Mouse (Mus musculus): ENCODE data around the gene Dyrk3. TPM values are rescaled to one million over a fixed set of nuclear protein-coding genes. Genes with fewer than 3 reads are reported as not detected.

Gene Dyrk3
- polyA plus RNA-seq, 1 experiment = 27.6 TPM

DNA sequence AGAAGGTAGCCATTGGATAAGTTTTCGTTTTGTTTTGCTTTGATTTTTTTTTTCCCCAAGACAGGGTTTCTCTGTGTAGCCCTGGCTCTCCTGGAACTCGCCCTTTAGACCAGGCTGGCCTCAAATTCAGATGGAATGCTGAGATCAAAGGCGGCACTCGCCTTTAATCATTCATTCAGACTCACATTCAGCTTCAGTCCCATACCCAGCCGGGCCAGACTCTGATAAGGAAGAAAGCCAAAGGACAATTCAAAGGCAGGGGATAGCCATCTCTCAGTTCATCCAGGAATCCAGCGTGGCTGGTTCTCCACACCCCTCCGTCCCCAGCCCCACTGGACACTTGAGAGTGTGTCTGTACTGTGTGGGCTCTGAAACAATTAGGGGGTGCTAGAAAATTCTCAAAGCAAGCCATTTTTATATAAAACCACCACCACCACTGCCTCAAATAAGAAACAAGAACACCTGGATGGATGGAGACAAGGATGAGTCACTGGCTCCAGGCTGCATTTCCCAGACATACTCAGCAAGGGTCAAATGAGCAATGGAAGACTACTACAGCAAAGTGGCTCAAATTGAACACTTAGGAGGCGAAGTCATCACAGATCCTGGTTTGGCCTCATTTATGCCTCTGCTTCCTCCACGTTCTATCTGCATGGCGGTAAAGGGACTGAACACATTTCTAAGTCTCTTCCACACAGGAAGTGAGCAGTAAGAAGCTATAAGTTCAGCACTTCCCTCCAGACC lies 14.4 kb downstream of the Dyrk3 start:
- H3K27me3 ChIP-seq (ENCODE audit: control insufficient read depth, insufficient read depth, low read length, poor library complexity, severe bottlenecking) = no peaks in the 10 kb centered on the region
- TF ChIP-seq POLR2A (IDR thresholded peaks at IDR 0.05; ENCODE audit: insufficient read depth, low read length) (no peak), EP300 (IDR thresholded peaks at IDR 0.05; ENCODE audit: insufficient read depth, low read depth, low read length) (no peak), CTCF (IDR thresholded peaks at IDR 0.05; ENCODE audit: low read depth, low read length) (no peak)
- no peak overlapping the region for H3K4me3 ChIP-seq (ENCODE audit: low read depth, low read length)
- peaks cover 20% of the 10 kb centered on the region for H3K36me3 ChIP-seq (ENCODE audit: control insufficient read depth, insufficient read depth, low read length, poor library complexity, severe bottlenecking)
- no peak overlapping the region for H3K27ac ChIP-seq (ENCODE audit: insufficient read depth, low read length)
- H3K4me1 ChIP-seq (ENCODE audit: control insufficient read depth, insufficient read depth, low read length) = no peaks in the 10 kb centered on the region
- no peak overlapping the region for H3K9ac ChIP-seq (ENCODE audit: low read depth, poor library complexity, severe bottlenecking)
- H3K9me3 ChIP-seq (replicated peaks; ENCODE audit: control insufficient read depth, insufficient read depth, low read length, poor library complexity, severe bottlenecking) = peaks cover 7% of the 10 kb centered on the region

- Histone ChIP-seq H3K27me3 (ENCODE audit: control insufficient read depth, insufficient read depth, low read length, poor library complexity, severe bottlenecking) (no peaks in the 10 kb centered on the region), H3K36me3 (ENCODE audit: control insufficient read depth, insufficient read depth, low read length, poor library complexity, severe bottlenecking) (peaks cover 3% of the 10 kb centered on the region), H3K4me3 (ENCODE audit: low read depth, low read length) (no peak overlapping the region), H3K4me1 (ENCODE audit: control insufficient read depth, insufficient read depth, low read length) (no peaks in the 10 kb centered on the region), H3K9ac (ENCODE audit: low read depth, poor library complexity, severe bottlenecking) (no peak overlapping the region), H3K9me3 (replicated peaks; ENCODE audit: control insufficient read depth, insufficient read depth, low read length, poor library complexity, severe bottlenecking) (no peaks in the 10 kb centered on the region), H3K27ac (ENCODE audit: insufficient read depth, low read length) (no peak overlapping the region)
- TF ChIP-seq POLR2A (IDR thresholded peaks at IDR 0.05; ENCODE audit: insufficient read depth, low read length) = no peak
- TF ChIP-seq CTCF (IDR thresholded peaks at IDR 0.05; ENCODE audit: low read depth, low read length) = peak; percentile 49
- no peak for TF ChIP-seq EP300 (IDR thresholded peaks at IDR 0.05; ENCODE audit: insufficient read depth, low read depth, low read length)
Observed at GRCm38 (mm10) chr1:131121987-131122386, 16.2 kb downstream of the Dyrk3 start.

DNA sequence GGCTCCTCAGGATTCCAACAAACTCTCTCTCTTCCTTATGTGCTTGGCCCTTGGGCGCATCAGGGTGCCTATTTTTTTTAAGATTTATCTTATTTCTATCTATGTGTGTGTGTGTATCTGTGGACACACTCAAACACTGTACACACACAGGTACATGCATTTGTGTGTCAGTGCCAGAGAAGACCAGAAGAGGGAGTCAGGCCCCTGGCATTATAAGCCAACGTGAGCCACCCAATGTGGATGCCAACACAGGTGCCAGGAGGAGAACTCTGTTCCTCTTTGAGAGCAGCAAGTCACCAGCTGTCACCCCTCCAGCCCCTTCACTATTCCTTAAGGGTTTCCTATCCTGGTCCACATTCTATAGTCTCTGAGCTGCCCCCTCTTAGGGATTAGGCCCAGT lies 19.1 kb downstream of the Dyrk3 start:
- H3K4me1 ChIP-seq (ENCODE audit: control insufficient read depth, insufficient read depth, low read length) = no peaks in the 10 kb centered on the region
- TF ChIP-seq CTCF (IDR thresholded peaks at IDR 0.05; ENCODE audit: low read depth, low read length) (peak; percentile 27), POLR2A (IDR thresholded peaks at IDR 0.05; ENCODE audit: insufficient read depth, low read length) (no peak)
- no peaks in the 10 kb centered on the region for H3K9me3 ChIP-seq (replicated peaks; ENCODE audit: control insufficient read depth, insufficient read depth, low read length, poor library complexity, severe bottlenecking)
- no peak overlapping the region for H3K4me3 ChIP-seq (ENCODE audit: low read depth, low read length)
- no peak overlapping the region for H3K9ac ChIP-seq (ENCODE audit: low read depth, poor library complexity, severe bottlenecking)
- H3K27me3 ChIP-seq (ENCODE audit: control insufficient read depth, insufficient read depth, low read length, poor library complexity, severe bottlenecking) = no peaks in the 10 kb centered on the region
- H3K36me3 ChIP-seq (ENCODE audit: control insufficient read depth, insufficient read depth, low read length, poor library complexity, severe bottlenecking) = no peaks in the 10 kb centered on the region
- H3K27ac ChIP-seq (ENCODE audit: insufficient read depth, low read length) = no peak overlapping the region

GRCm38 (mm10) chr1:131118530-131118929 lies 19.6 kb downstream of the Dyrk3 start:
- Histone ChIP-seq H3K36me3 (ENCODE audit: control insufficient read depth, insufficient read depth, low read length, poor library complexity, severe bottlenecking) (no peaks in the 10 kb centered on the region), H3K4me1 (ENCODE audit: control insufficient read depth, insufficient read depth, low read length) (no peaks in the 10 kb centered on the region), H3K27ac (ENCODE audit: insufficient read depth, low read length) (no peak overlapping the region), H3K4me3 (ENCODE audit: low read depth, low read length) (no peak overlapping the region), H3K9me3 (replicated peaks; ENCODE audit: control insufficient read depth, insufficient read depth, low read length, poor library complexity, severe bottlenecking) (no peaks in the 10 kb centered on the region), H3K27me3 (ENCODE audit: control insufficient read depth, insufficient read depth, low read length, poor library complexity, severe bottlenecking) (no peaks in the 10 kb centered on the region), H3K9ac (ENCODE audit: low read depth, poor library complexity, severe bottlenecking) (no peak overlapping the region)
- TF ChIP-seq EP300 (IDR thresholded peaks at IDR 0.05; ENCODE audit: insufficient read depth, low read depth, low read length) = no peak
- TF ChIP-seq POLR2A (IDR thresholded peaks at IDR 0.05; ENCODE audit: insufficient read depth, low read length) = no peak
- no peak for TF ChIP-seq CTCF (IDR thresholded peaks at IDR 0.05; ENCODE audit: low read depth, low read length)

DNA sequence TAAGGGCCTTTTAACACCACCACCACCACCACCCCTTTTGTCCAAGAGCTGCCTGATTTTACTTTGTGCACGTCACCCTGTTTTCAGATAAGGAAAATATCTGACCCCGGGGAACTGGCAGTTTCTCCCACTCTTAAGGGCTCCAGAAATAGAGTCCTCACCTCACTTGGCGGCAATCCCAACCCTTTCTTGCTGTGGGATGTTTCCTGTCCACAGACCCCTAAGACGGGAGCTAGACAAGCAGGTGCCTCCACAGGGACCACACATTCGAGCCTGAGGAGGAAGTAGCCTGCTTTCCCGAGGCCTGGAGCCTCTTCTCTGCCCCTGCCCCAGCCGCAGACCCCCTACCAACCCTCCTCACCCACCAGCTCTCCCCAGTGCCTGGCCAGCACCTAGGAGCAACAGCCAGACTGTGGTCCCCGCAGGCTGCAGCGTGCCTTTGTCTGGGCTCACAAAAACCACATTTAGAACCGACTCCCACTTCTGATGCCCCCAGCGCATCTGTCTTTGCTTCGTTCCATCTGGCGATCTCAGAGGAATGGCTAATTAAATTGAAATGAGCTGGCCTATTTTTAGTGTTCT lies 21.6 kb downstream of the Dyrk3 start:
- peak overlapping the region; percentile 20; the same call in 1 of the 2 replicates for H3K9ac ChIP-seq (ENCODE audit: low read depth, poor library complexity, severe bottlenecking)
- H3K4me3 ChIP-seq (ENCODE audit: low read depth, low read length) = no peak overlapping the region
- H3K4me1 ChIP-seq (ENCODE audit: control insufficient read depth, insufficient read depth, low read length) = no peaks in the 10 kb centered on the region
- no peaks in the 10 kb centered on the region for H3K27me3 ChIP-seq (ENCODE audit: control insufficient read depth, insufficient read depth, low read length, poor library complexity, severe bottlenecking)
- no peaks in the 10 kb centered on the region for H3K36me3 ChIP-seq (ENCODE audit: control insufficient read depth, insufficient read depth, low read length, poor library complexity, severe bottlenecking)
- no peak overlapping the region for H3K27ac ChIP-seq (ENCODE audit: insufficient read depth, low read length)
- H3K9me3 ChIP-seq (replicated peaks; ENCODE audit: control insufficient read depth, insufficient read depth, low read length, poor library complexity, severe bottlenecking) = no peaks in the 10 kb centered on the region
- TF ChIP-seq POLR2A (IDR thresholded peaks at IDR 0.05; ENCODE audit: insufficient read depth, low read length) (no peak), CTCF (IDR thresholded peaks at IDR 0.05; ENCODE audit: low read depth, low read length) (no peak), EP300 (IDR thresholded peaks at IDR 0.05; ENCODE audit: insufficient read depth, low read depth, low read length) (no peak)

- TF ChIP-seq EP300 (IDR thresholded peaks at IDR 0.05; ENCODE audit: insufficient read depth, low read depth, low read length) (no peak), CTCF (IDR thresholded peaks at IDR 0.05; ENCODE audit: low read depth, low read length) (peak; percentile 58)
- Histone ChIP-seq H3K9me3 (replicated peaks; ENCODE audit: control insufficient read depth, insufficient read depth, low read length, poor library complexity, severe bottlenecking) (no peaks in the 10 kb centered on the region), H3K4me1 (ENCODE audit: control insufficient read depth, insufficient read depth, low read length) (no peaks in the 10 kb centered on the region), H3K36me3 (ENCODE audit: control insufficient read depth, insufficient read depth, low read length, poor library complexity, severe bottlenecking) (no peaks in the 10 kb centered on the region), H3K27ac (ENCODE audit: insufficient read depth, low read length) (no peak overlapping the region), H3K9ac (ENCODE audit: low read depth, poor library complexity, severe bottlenecking) (no peak overlapping the region), H3K27me3 (ENCODE audit: control insufficient read depth, insufficient read depth, low read length, poor library complexity, severe bottlenecking) (no peaks in the 10 kb centered on the region), H3K4me3 (ENCODE audit: low read depth, low read length) (no peak overlapping the region)
Observed at GRCm38 (mm10) chr1:131115932-131116331, 22.2 kb downstream of the Dyrk3 start.

Measured in ES-Bruce4 (cell line).